Mouse (Mus musculus): Measurements from ENCODE around the gene Tmem200b.

The Tmem200b gene

GRCm38 (mm10) chr4:131910237-131910994 lies 11.2 kb upstream of the Tmem200b start:
- no peak for DNase-seq (ENCODE audit: low read depth, low spot score)

GRCm38 (mm10) chr4:131911521-131911920 lies 10.1 kb upstream of the Tmem200b start:
- DNase-seq (ENCODE audit: low read depth, low spot score) = peak; percentile 44

- DNase-seq (ENCODE audit: low read depth, low spot score) = no peak
Measured at GRCm38 (mm10) chr4:131913526-131913925, 8.0 kb upstream of the Tmem200b start.

GRCm38 (mm10) chr4:131914046-131914643 lies 7.4 kb upstream of the Tmem200b start:
- no peak for DNase-seq (ENCODE audit: low read depth, low spot score)

- DNase-seq (ENCODE audit: low read depth, low spot score) = peak; percentile 22
Measured at GRCm38 (mm10) chr4:131914891-131915469, 6.6 kb upstream of the Tmem200b start.

- DNase-seq (ENCODE audit: low read depth, low spot score) = no peak
Measured at GRCm38 (mm10) chr4:131915821-131916328, 5.7 kb upstream of the Tmem200b start.

GRCm38 (mm10) chr4:131916425-131916824 lies 5.1 kb upstream of the Tmem200b start:
- DNase-seq (ENCODE audit: low read depth, low spot score) = peak; percentile 76

GRCm38 (mm10) chr4:131917010-131917555 lies 4.5 kb upstream of the Tmem200b start:
- no peak for DNase-seq (ENCODE audit: low read depth, low spot score)

GRCm38 (mm10) chr4:131918026-131918533 lies 3.5 kb upstream of the Tmem200b start:
- DNase-seq (ENCODE audit: low read depth, low spot score) = no peak

GRCm38 (mm10) chr4:131918711-131919500 lies 2.7 kb upstream of the Tmem200b start:
- DNase-seq (ENCODE audit: low read depth, low spot score) = peak; percentile 72

- DNase-seq (ENCODE audit: low read depth, low spot score) = no peak
Measured at GRCm38 (mm10) chr4:131919506-131920140, 1.9 kb upstream of the Tmem200b start.

- DNase-seq (ENCODE audit: low read depth, low spot score) = peak; percentile 66
Measured at GRCm38 (mm10) chr4:131920141-131920594, 1.4 kb upstream of the Tmem200b start.

GRCm38 (mm10) chr4:131920595-131921351 lies 798 bp upstream of the Tmem200b start:
- peak; percentile 81 for DNase-seq (ENCODE audit: low read depth, low spot score)

- no peak for DNase-seq (ENCODE audit: low read depth, low spot score)
Measured at GRCm38 (mm10) chr4:131922404-131922803, 833 bp downstream of the Tmem200b start.

GRCm38 (mm10) chr4:131924096-131924810 lies 2.7 kb downstream of the Tmem200b start:
- no peak for DNase-seq (ENCODE audit: low read depth, low spot score)

- no peak for DNase-seq (ENCODE audit: low read depth, low spot score)
Measured at GRCm38 (mm10) chr4:131929146-131929545, 7.6 kb downstream of the Tmem200b start.

- DNase-seq (ENCODE audit: low read depth, low spot score) = no peak
Measured at GRCm38 (mm10) chr4:131939459-131939858, 17.9 kb downstream of the Tmem200b start.

GRCm38 (mm10) chr4:131940846-131941245 lies 19.3 kb downstream of the Tmem200b start:
- DNase-seq (ENCODE audit: low read depth, low spot score) = no peak

GRCm38 (mm10) chr4:131947848-131948247 lies 26.3 kb downstream of the Tmem200b start:
- peak; percentile 17 for DNase-seq (ENCODE audit: low read depth, low spot score)
